Mouse (Mus musculus): ENCODE measurements around the gene Hephl1. TPM values are rescaled to one million over a fixed set of nuclear protein-coding genes. Genes with fewer than 3 reads are reported as not detected.

Gene Hephl1
- not detected in 2 replicates for polyA plus RNA-seq (2014; fragmentation: Nextera tagmentation; extraction: Ambion mirVana)

DNA sequence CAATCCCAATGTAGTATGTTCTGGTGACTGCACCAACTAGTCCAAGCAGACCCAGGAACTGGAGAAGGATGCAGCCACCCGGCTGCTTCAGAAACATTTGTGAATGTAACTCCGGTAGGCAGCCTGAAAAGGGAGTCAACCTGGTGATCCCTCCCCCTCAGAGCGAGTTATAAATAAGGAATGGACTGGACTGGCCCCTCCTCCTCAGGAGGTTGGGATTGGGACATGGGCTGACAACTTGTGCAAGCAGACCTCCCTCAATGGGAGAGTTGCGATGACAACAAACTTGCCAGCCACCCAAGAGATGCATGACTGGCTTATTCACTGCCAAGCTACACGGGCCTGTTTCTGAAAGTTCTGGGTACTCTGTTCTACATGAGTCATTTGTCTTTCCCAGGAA is at the start of gene Hephl1:
TSS of gene Hephl1 (minus strand) at position 101 of the 400 bp plus-strand sequence.
- Histone ChIP-seq H3K27ac (replicated peaks in 1 of 2; ENCODE audit: control insufficient read depth in 1 of 2, insufficient read depth in 1 of 2, low read depth in 2 of 2, low read length in 2 of 2) (no peak within 1 kb of the TSS), H3K27me3 (ENCODE audit: control insufficient read depth, insufficient read depth, low read length) (no peaks in the 10 kb centered on the region), H3K4me2 (ENCODE audit: low read length) (no peak within 1 kb of the TSS), H3K9ac (ENCODE audit: low read length) (no peak within 1 kb of the TSS), H3K4me1 (ENCODE audit: control insufficient read depth in 2 of 2, insufficient read depth in 2 of 2, low read length in 2 of 2) (no peaks in the 10 kb centered on the region), H3K9me3 (ENCODE audit: control insufficient read depth, low read length) (no peaks in the 10 kb centered on the region), H3K4me3 (ENCODE audit: control insufficient read depth in 1 of 2, insufficient read depth in 1 of 2, low read depth in 1 of 2, low read length in 2 of 2) (no peak within 1 kb of the TSS), H3K36me3 (ENCODE audit: control insufficient read depth, insufficient read depth, low read length) (no peaks in the 10 kb centered on the region)
- WGBS: 76% methylated on average over 5 of the region's 5 CpGs
- ATAC-seq (ENCODE audit: insufficient number of reproducible peaks, insufficient read depth, low FRiP score, low read depth): no peak

DNA sequence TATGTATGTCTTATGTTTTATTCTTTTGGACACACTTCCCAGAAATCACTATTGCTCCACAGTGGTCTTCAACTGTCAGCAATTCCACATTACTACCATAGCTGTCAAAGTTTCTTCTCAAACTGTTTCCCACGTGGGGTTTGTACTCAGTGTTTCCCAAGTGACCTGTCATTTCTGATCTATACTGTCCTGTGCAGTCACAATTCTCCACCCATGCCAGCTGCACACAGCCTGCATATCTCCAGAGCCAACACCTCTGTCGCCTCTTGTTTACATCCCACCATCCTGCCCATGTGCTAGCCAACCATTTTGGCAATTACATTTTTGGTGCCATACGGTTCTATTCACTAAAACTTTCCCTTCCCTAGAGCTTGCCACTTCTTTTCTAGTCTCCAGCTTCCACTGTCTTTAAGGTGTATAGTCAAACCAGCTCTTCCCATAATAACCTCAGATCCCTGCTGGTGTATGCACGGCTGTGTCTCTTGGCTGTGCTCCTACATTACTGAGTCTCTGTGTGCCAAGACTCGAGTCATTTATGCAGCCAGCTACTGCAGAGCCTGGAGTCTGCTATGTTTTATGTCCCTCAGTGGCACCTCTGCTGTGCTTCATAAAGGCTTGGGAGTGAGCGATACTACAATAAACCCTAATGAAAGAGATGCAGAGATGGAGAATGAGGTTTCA is 37.5 kb upstream of the Hephl1 start:
- no peaks in the 10 kb centered on the region for H3K36me3 ChIP-seq (ENCODE audit: control insufficient read depth, insufficient read depth, low read length)
- no peaks in the 10 kb centered on the region for H3K4me1 ChIP-seq (ENCODE audit: control insufficient read depth in 2 of 2, insufficient read depth in 2 of 2, low read length in 2 of 2)
- no peaks in the 10 kb centered on the region for H3K9me3 ChIP-seq (ENCODE audit: control insufficient read depth, low read length)
- no peak overlapping the region for H3K4me2 ChIP-seq (ENCODE audit: low read length)
- no peak for ATAC-seq (ENCODE audit: insufficient number of reproducible peaks, insufficient read depth, low FRiP score, low read depth)
- H3K27ac ChIP-seq (replicated peaks in 1 of 2; ENCODE audit: control insufficient read depth in 1 of 2, insufficient read depth in 1 of 2, low read depth in 2 of 2, low read length in 2 of 2): no peak overlapping the region
- no peaks in the 10 kb centered on the region for H3K27me3 ChIP-seq (ENCODE audit: control insufficient read depth, insufficient read depth, low read length)
- H3K4me3 ChIP-seq (ENCODE audit: control insufficient read depth in 1 of 2, insufficient read depth in 1 of 2, low read depth in 1 of 2, low read length in 2 of 2): no peak overlapping the region
- H3K9ac ChIP-seq (ENCODE audit: low read length): no peak overlapping the region
- 66% methylated on average over 6 of the region's 6 CpGs for WGBS

DNA sequence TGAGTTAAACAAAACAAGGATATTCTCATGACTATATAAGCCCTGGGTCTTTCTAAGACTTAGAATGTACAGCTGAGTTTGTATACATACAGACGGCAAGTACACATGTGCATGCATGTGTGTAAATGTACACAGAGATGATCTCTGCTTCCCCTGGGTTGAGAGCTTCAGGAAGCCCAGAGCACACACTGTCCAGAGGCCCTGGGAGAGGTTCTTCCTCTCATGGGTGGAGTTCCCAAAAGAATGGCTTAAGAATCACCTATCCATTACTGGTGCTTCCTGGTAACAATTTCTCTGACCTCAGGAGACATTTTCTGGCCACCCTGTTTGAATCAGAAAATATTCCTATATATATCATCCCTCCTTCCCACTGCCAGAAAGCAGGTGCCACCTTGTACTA is 28.6 kb upstream of the Hephl1 start:
- Histone ChIP-seq H3K9ac (ENCODE audit: low read length) (no peak overlapping the region), H3K4me1 (ENCODE audit: control insufficient read depth in 2 of 2, insufficient read depth in 2 of 2, low read length in 2 of 2) (no peaks in the 10 kb centered on the region), H3K27ac (replicated peaks in 1 of 2; ENCODE audit: control insufficient read depth in 1 of 2, insufficient read depth in 1 of 2, low read depth in 2 of 2, low read length in 2 of 2) (no peak overlapping the region), H3K9me3 (ENCODE audit: control insufficient read depth, low read length) (peaks cover 4% of the 10 kb centered on the region; the same call in 1 of the 2 replicates), H3K4me2 (ENCODE audit: low read length) (no peak overlapping the region), H3K27me3 (ENCODE audit: control insufficient read depth, insufficient read depth, low read length) (no peaks in the 10 kb centered on the region), H3K36me3 (ENCODE audit: control insufficient read depth, insufficient read depth, low read length) (no peaks in the 10 kb centered on the region), H3K4me3 (ENCODE audit: control insufficient read depth in 1 of 2, insufficient read depth in 1 of 2, low read depth in 1 of 2, low read length in 2 of 2) (no peak overlapping the region)
- ATAC-seq (ENCODE audit: insufficient number of reproducible peaks, insufficient read depth, low FRiP score, low read depth): no peak
- WGBS: 85% methylated on average over 1 of the region's 1 CpGs

DNA sequence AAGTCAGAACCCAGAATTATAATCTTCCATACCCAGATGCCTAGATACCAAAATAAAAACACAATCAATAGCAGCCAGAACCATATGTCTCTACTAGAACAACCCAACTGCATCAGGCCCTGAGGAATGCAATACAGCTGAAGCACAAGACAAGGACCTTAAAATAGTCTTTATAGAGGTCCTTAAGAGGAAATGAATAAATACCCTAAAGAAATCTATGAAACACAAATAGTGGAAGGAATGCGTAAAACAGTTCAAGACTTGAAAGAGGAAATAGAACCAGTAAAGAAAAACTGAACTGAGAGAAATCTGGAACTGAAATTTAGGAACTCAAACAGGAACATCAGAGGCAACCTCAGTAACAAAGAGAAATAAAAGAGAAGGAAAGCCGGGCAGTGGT is 14.0 kb upstream of the Hephl1 start:
- H3K9me3 ChIP-seq (ENCODE audit: control insufficient read depth, low read length): 0 out of 2 replicates have a peak, but pooled peaks cover 3% of the 10 kb centered on the region
- WGBS: 86% methylated on average over 2 of the region's 2 CpGs

DNA sequence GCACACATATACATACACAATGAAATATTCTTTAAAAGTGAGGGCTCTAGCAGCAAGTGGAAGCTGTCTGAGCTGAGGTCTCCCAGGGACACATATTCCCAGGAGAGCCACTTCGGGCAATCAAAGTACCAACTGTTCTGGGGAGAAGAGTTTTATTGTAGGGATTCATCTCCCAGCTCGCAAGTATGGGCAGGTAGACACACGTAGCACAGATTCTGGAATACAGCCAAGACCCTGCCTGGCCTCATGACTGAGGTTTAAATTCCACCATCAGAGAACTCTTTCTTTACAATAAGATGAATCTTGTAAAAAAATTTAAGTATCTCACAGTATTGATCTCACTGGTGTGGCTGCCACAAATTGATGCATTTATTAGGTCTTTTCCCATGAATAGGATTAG is 10.5 kb upstream of the Hephl1 start:
- ATAC-seq (ENCODE audit: insufficient number of reproducible peaks, insufficient read depth, low FRiP score, low read depth): no peak
- Histone ChIP-seq H3K9me3 (ENCODE audit: control insufficient read depth, low read length) (no peaks in the 10 kb centered on the region), H3K27me3 (ENCODE audit: control insufficient read depth, insufficient read depth, low read length) (no peaks in the 10 kb centered on the region), H3K27ac (replicated peaks in 1 of 2; ENCODE audit: control insufficient read depth in 1 of 2, insufficient read depth in 1 of 2, low read depth in 2 of 2, low read length in 2 of 2) (no peak overlapping the region), H3K4me3 (ENCODE audit: control insufficient read depth in 1 of 2, insufficient read depth in 1 of 2, low read depth in 1 of 2, low read length in 2 of 2) (no peak overlapping the region), H3K4me1 (ENCODE audit: control insufficient read depth in 2 of 2, insufficient read depth in 2 of 2, low read length in 2 of 2) (no peaks in the 10 kb centered on the region), H3K9ac (ENCODE audit: low read length) (no peak overlapping the region), H3K36me3 (ENCODE audit: control insufficient read depth, insufficient read depth, low read length) (no peaks in the 10 kb centered on the region), H3K4me2 (ENCODE audit: low read length) (no peak overlapping the region)
- 73% methylated on average over 3 of the region's 3 CpGs for WGBS

More for the DNA sequence above, 14.0 kb upstream of the Hephl1 start:
- H3K4me1 ChIP-seq (ENCODE audit: control insufficient read depth in 2 of 2, insufficient read depth in 2 of 2, low read length in 2 of 2): no peaks in the 10 kb centered on the region
- H3K4me2 ChIP-seq (ENCODE audit: low read length): no peak overlapping the region
- no peak for ATAC-seq (ENCODE audit: insufficient number of reproducible peaks, insufficient read depth, low FRiP score, low read depth)
- H3K27ac ChIP-seq (replicated peaks in 1 of 2; ENCODE audit: control insufficient read depth in 1 of 2, insufficient read depth in 1 of 2, low read depth in 2 of 2, low read length in 2 of 2): no peak overlapping the region
- no peak overlapping the region for H3K4me3 ChIP-seq (ENCODE audit: control insufficient read depth in 1 of 2, insufficient read depth in 1 of 2, low read depth in 1 of 2, low read length in 2 of 2)
- no peak overlapping the region for H3K9ac ChIP-seq (ENCODE audit: low read length)
- no peaks in the 10 kb centered on the region for H3K36me3 ChIP-seq (ENCODE audit: control insufficient read depth, insufficient read depth, low read length)
- no peaks in the 10 kb centered on the region for H3K27me3 ChIP-seq (ENCODE audit: control insufficient read depth, insufficient read depth, low read length)

DNA sequence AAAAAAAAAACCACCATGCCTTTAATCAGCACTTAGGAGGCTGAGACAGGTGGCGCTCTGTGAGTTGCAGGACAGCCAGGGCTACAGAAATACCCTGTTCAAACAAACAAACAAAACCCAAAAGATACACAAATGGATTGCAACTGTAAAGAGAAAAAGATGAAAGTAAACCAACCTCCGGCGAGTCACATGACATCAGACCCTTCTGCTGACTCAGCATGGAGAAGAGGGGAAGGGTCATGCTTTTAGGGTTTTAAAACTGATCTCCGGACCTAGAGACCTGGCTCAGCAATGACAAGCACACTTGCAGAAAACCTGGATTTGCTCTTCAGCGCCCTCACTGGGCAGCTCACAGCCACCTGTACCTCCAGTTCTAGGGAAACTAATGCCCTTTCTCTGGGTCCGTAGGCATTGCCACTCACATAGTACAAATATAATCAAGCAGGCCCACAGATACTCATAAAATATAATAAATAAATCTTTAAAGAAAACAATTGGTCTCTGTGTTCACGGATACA is 9.0 kb upstream of the Hephl1 start:
- Histone ChIP-seq H3K4me1 (ENCODE audit: control insufficient read depth in 2 of 2, insufficient read depth in 2 of 2, low read length in 2 of 2) (no peaks in the 10 kb centered on the region), H3K27me3 (ENCODE audit: control insufficient read depth, insufficient read depth, low read length) (no peaks in the 10 kb centered on the region), H3K27ac (replicated peaks in 1 of 2; ENCODE audit: control insufficient read depth in 1 of 2, insufficient read depth in 1 of 2, low read depth in 2 of 2, low read length in 2 of 2) (no peak overlapping the region), H3K9me3 (ENCODE audit: control insufficient read depth, low read length) (no peaks in the 10 kb centered on the region), H3K4me2 (ENCODE audit: low read length) (no peak overlapping the region), H3K4me3 (ENCODE audit: control insufficient read depth in 1 of 2, insufficient read depth in 1 of 2, low read depth in 1 of 2, low read length in 2 of 2) (no peak overlapping the region), H3K36me3 (ENCODE audit: control insufficient read depth, insufficient read depth, low read length) (no peaks in the 10 kb centered on the region), H3K9ac (ENCODE audit: low read length) (no peak overlapping the region)
- WGBS: 54% methylated on average over 7 of the region's 7 CpGs
- no peak for ATAC-seq (ENCODE audit: insufficient number of reproducible peaks, insufficient read depth, low FRiP score, low read depth)

DNA sequence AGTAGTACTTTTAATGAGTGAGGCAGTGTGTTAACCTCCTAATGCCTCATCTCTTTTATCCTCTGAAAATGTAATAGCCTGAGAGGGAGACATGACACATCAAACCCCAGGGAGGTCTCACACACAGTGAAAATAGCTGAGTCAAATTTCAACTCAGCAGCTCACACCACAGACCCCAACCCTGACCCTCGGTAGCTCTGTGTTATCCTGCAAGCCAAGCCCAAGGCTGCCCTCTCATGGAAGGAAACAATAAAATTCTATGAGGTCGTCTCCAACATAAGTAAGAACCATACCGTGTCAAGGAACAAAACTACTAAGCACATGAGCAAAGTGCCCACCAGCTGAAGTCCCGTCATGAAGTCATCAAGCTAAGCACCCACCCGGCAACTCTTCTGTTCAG is 8.3 kb upstream of the Hephl1 start:
- Histone ChIP-seq H3K4me3 (ENCODE audit: control insufficient read depth in 1 of 2, insufficient read depth in 1 of 2, low read depth in 1 of 2, low read length in 2 of 2) (no peak overlapping the region), H3K27me3 (ENCODE audit: control insufficient read depth, insufficient read depth, low read length) (no peaks in the 10 kb centered on the region), H3K9ac (ENCODE audit: low read length) (no peak overlapping the region), H3K27ac (replicated peaks in 1 of 2; ENCODE audit: control insufficient read depth in 1 of 2, insufficient read depth in 1 of 2, low read depth in 2 of 2, low read length in 2 of 2) (no peak overlapping the region), H3K4me1 (ENCODE audit: control insufficient read depth in 2 of 2, insufficient read depth in 2 of 2, low read length in 2 of 2) (no peaks in the 10 kb centered on the region), H3K4me2 (ENCODE audit: low read length) (no peak overlapping the region), H3K9me3 (ENCODE audit: control insufficient read depth, low read length) (no peaks in the 10 kb centered on the region), H3K36me3 (ENCODE audit: control insufficient read depth, insufficient read depth, low read length) (no peaks in the 10 kb centered on the region)
- WGBS: 46% methylated on average over 5 of the region's 5 CpGs
- ATAC-seq (ENCODE audit: insufficient number of reproducible peaks, insufficient read depth, low FRiP score, low read depth): no peak

DNA sequence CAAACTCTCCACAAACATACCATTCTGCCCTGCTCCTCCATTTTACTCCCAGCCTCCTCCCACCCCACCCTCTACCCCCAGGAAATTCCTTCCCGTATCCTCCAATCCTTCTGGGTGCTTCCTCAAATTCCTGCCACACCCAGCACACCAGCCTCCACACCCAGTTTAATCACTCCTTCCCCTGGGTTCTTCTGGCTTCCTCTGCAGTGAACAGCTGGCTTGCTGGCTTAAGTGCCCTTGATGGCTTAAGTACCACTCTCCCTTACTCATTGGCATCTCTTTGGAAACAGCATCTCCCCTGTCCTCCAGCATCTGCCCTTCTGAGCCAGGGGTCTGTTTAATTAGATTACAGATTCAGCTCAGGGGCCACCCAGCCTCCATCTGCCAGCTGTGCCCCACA is 7.6 kb upstream of the Hephl1 start:
- WGBS: 25% methylated on average over 1 of the region's 1 CpGs
- Histone ChIP-seq H3K36me3 (ENCODE audit: control insufficient read depth, insufficient read depth, low read length) (no peaks in the 10 kb centered on the region), H3K9ac (ENCODE audit: low read length) (no peak overlapping the region), H3K9me3 (ENCODE audit: control insufficient read depth, low read length) (no peaks in the 10 kb centered on the region), H3K4me1 (ENCODE audit: control insufficient read depth in 2 of 2, insufficient read depth in 2 of 2, low read length in 2 of 2) (no peaks in the 10 kb centered on the region), H3K4me2 (ENCODE audit: low read length) (no peak overlapping the region), H3K4me3 (ENCODE audit: control insufficient read depth in 1 of 2, insufficient read depth in 1 of 2, low read depth in 1 of 2, low read length in 2 of 2) (no peak overlapping the region), H3K27ac (replicated peaks in 1 of 2; ENCODE audit: control insufficient read depth in 1 of 2, insufficient read depth in 1 of 2, low read depth in 2 of 2, low read length in 2 of 2) (no peak overlapping the region), H3K27me3 (ENCODE audit: control insufficient read depth, insufficient read depth, low read length) (no peaks in the 10 kb centered on the region)
- no peak for ATAC-seq (ENCODE audit: insufficient number of reproducible peaks, insufficient read depth, low FRiP score, low read depth)
